In the genomic region with DNA sequence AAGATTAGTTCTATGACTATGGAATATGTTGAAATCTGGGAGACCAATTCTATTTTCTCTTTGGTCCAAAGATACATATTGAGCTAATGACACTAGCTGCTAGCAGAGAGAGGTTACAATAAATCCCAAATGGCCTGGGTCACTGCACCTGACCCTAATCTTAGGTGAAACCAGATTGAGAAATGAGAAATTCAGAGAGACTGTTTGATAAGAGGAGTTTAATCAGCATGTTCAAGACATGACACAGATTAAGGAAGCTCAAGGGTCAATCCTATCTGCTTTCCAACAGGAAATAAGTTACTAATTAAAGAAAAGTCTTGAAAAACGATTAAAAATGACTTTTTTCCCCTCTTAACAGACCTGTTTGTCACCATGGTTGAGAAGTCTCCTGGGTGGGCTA, we compare ENCODE assay signal across 20 mouse cellular contexts.
"Had no signal": no experiment of that assay in that cellular context is flagged by ENCODE, and none has a peak within 500 bp of the region (broad histone marks: within the 10 kb centered on the region; RNA-seq: fewer than 3 reads in every experiment).

No protein-coding gene starts in this region.

- H3K27me3 ChIP-seq: midbrain, embryonic 12.5 days; neural tube, embryonic 13.5 days; neural tube, embryonic 15.5 days; stomach, embryonic 15.5 days had no signal

- DNase-seq: lung, adult 18-20 months; lung, embryonic 14.5 days; lung, postnatal 10 days; lung, postnatal 4 days; midbrain, embryonic 14.5 days; retina, postnatal 1 day; right cerebral cortex, adult 18-20 months; right cerebral cortex, postnatal 25 days; right cerebral cortex, postnatal 4 days; thymus, adult 2 months; thymus, postnatal 25 days; thymus, postnatal 4 days had no signal

- H3K4me1 ChIP-seq: midbrain, embryonic 10.5 days; midbrain, embryonic 12.5 days; neural tube, embryonic 15.5 days; stomach, embryonic 15.5 days had no signal

- H3K9ac ChIP-seq: lung, embryonic 14.5 days; midbrain, embryonic 12.5 days; neural tube, embryonic 13.5 days; neural tube, embryonic 15.5 days; stomach, embryonic 15.5 days had no signal

- H3K36me3 ChIP-seq: midbrain, embryonic 10.5 days; midbrain, embryonic 12.5 days; neural tube, embryonic 13.5 days; neural tube, embryonic 15.5 days; stomach, embryonic 15.5 days had no signal

- H3K4me2 ChIP-seq: lung, embryonic 14.5 days; midbrain, embryonic 12.5 days; neural tube, embryonic 13.5 days; neural tube, embryonic 15.5 days; stomach, embryonic 15.5 days had no signal

- ATAC-seq: midbrain, embryonic 16.5 days had no signal

- H3K4me3 ChIP-seq: midbrain, embryonic 10.5 days; midbrain, embryonic 12.5 days; myocyte; neural tube, embryonic 13.5 days; neural tube, embryonic 15.5 days; stomach, embryonic 15.5 days had no signal

- H3K9me3 ChIP-seq: midbrain, embryonic 10.5 days; midbrain, embryonic 12.5 days; neural tube, embryonic 13.5 days; neural tube, embryonic 15.5 days; stomach, embryonic 15.5 days had no signal

- H3K27ac ChIP-seq: midbrain, embryonic 10.5 days; midbrain, embryonic 12.5 days; neural tube, embryonic 13.5 days; neural tube, embryonic 15.5 days; stomach, embryonic 15.5 days; stomach, postnatal 0 days had no signal
